Mouse (Mus musculus) CH12.LX (cell line): ENCODE measurements around the gene Gas7. TPM values are rescaled to one million over a fixed set of nuclear protein-coding genes. Genes with fewer than 3 reads are reported as not detected.

Source experiments
- DNase-seq: peaks from one replicate; pipeline ENCODE4 v3.0.0-alpha.2; 2013; ENCODE audit errors: extremely low read depth
- H3K27ac ChIP-seq: 2 replicates; pipeline ENCODE4 v1.5.1; 2012; ENCODE audit warnings: low read depth, mild to moderate bottlenecking, control low read depth, moderate library complexity; ENCODE audit not compliant: insufficient read depth
- H3K27me3 ChIP-seq: replicated peaks from 2 replicates; pipeline ENCODE3; 2012; ENCODE audit warnings: inconsistent platforms
- H3K36me3 ChIP-seq, 2 experiments: replicated peaks in 1 of 2; 2 replicates each; pipeline versions ENCODE3 to v1.6.1; 2012; ENCODE audit warnings: inconsistent platforms in 1 of 2, low read length in 1 of 2, mild to moderate bottlenecking in 1 of 2, mixed read lengths in 1 of 2, moderate library complexity in 1 of 2; ENCODE audit not compliant: control insufficient read depth in 1 of 2, insufficient read depth in 1 of 2
- H3K4me1 ChIP-seq, 2 experiments: 2 replicates each; pipeline ENCODE4 v1.6.1; 2012; ENCODE audit warnings: inconsistent platforms in 1 of 2, moderate library complexity in 1 of 2; ENCODE audit not compliant: insufficient read depth in 2 of 2, control insufficient read depth in 1 of 2
- H3K4me2 ChIP-seq: 2 replicates; pipeline ENCODE4 v1.6.1; 2012; ENCODE audit warnings: low read depth, mild to moderate bottlenecking, control low read depth; ENCODE audit not compliant: poor library complexity, insufficient read depth, severe bottlenecking
- H3K4me3 ChIP-seq, 3 experiments: fragments of 150-350 bp in 1 of 3; sonication (generic) in 1 of 3; replicated peaks in 1 of 3; 2 replicates each; pipeline versions ENCODE3 to v1.5.1; 2011 to 2012; ENCODE audit warnings: low read depth in 2 of 3, low read length in 2 of 3, mild to moderate bottlenecking in 2 of 3, moderate library complexity in 2 of 3, control low read depth in 1 of 3, improper control_type of control experiment in 1 of 3, inconsistent platforms in 1 of 3, mixed read lengths in 1 of 3; ENCODE audit not compliant: poor library complexity in 1 of 3
- H3K79me2 ChIP-seq: replicated peaks from 2 replicates; pipeline ENCODE4 v1.6.1; 2012; ENCODE audit warnings: mild to moderate bottlenecking, moderate library complexity; ENCODE audit not compliant: control insufficient read depth, poor library complexity, insufficient read depth, severe bottlenecking; ENCODE audit errors: extremely low read depth
- H3K9ac ChIP-seq: 2 replicates; pipeline ENCODE4 v1.6.1; 2012; ENCODE audit warnings: low read depth, mild to moderate bottlenecking, control low read depth, moderate library complexity; ENCODE audit not compliant: insufficient read depth
- H3K9me3 ChIP-seq: replicated peaks from 2 replicates; pipeline ENCODE3; 2012; ENCODE audit warnings: low read length, inconsistent platforms, mixed read lengths
- BHLHE40 ChIP-seq: IDR thresholded peaks from 2 replicates; pipeline ENCODE4 v1.6.1; 2011; ENCODE audit warnings: mild to moderate bottlenecking, low read depth, low read length, improper control_type of control experiment
- CHD1 ChIP-seq: IDR thresholded peaks from 2 replicates; pipeline ENCODE4 v1.6.1; 2012; ENCODE audit warnings: low read depth, low read length, improper control_type of control experiment, inconsistent platforms
- CHD2 ChIP-seq: IDR thresholded peaks from 2 replicates; pipeline ENCODE4 v1.6.1; 2011; ENCODE audit warnings: low read length, improper control_type of control experiment
- CTCF ChIP-seq, 2 experiments: IDR thresholded peaks in 1 of 2; conservative IDR thresholded peaks in 1 of 2; 2 replicates each; pipeline ENCODE4 v1.5.1; 2011 to 2012; ENCODE audit warnings: low read depth in 2 of 2, low read length in 2 of 2, improper control_type of control experiment in 1 of 2, inconsistent platforms in 1 of 2, mild to moderate bottlenecking in 1 of 2, moderate library complexity in 1 of 2
- E2F4 ChIP-seq: IDR thresholded peaks from 2 replicates; pipeline ENCODE4 v1.6.1; 2011; ENCODE audit warnings: low read depth, low read length, improper control_type of control experiment; ENCODE audit not compliant: insufficient replicate concordance
- EP300 ChIP-seq: IDR thresholded peaks from 2 replicates; pipeline ENCODE4 v1.6.1; 2011; ENCODE audit warnings: low read length, improper control_type of control experiment
- ETS1 ChIP-seq: conservative IDR thresholded peaks from 2 replicates; pipeline ENCODE4 v1.6.1; 2012; ENCODE audit warnings: low read depth, mild to moderate bottlenecking, inconsistent platforms, low read length, improper control_type of control experiment, moderate library complexity
- GABPA ChIP-seq: IDR thresholded peaks from 2 replicates; pipeline ENCODE4 v1.6.1; 2012; ENCODE audit warnings: low read depth, low read length, improper control_type of control experiment, inconsistent platforms; ENCODE audit not compliant: insufficient replicate concordance
- JUN ChIP-seq: IDR thresholded peaks from 2 replicates; pipeline ENCODE4 v1.6.1; 2011; ENCODE audit warnings: low read depth, mild to moderate bottlenecking, low read length, improper control_type of control experiment, moderate library complexity; ENCODE audit not compliant: insufficient read depth
- JUND ChIP-seq: conservative IDR thresholded peaks from 2 replicates; pipeline ENCODE4 v1.6.1; 2011; ENCODE audit warnings: low read depth, low read length, improper control_type of control experiment
- MAX ChIP-seq: IDR thresholded peaks from 2 replicates; pipeline ENCODE4 v1.6.1; 2011; ENCODE audit warnings: low read length, improper control_type of control experiment
- MYC ChIP-seq: IDR thresholded peaks from 2 replicates; pipeline ENCODE4 v1.6.1; 2011; ENCODE audit warnings: low read depth, mild to moderate bottlenecking, improper control_type of control experiment, low read length
- NRF1 ChIP-seq: IDR thresholded peaks from 2 replicates; pipeline ENCODE4 v1.6.1; 2014; ENCODE audit warnings: low read depth, mild to moderate bottlenecking, inconsistent platforms, low read length, improper control_type of control experiment, moderate library complexity
- POLR2A ChIP-seq: IDR thresholded peaks from 2 replicates; pipeline ENCODE4 v1.6.1; 2011; ENCODE audit warnings: low read depth, mild to moderate bottlenecking, improper control_type of control experiment, low read length
- POLR2AphosphoS2 ChIP-seq: IDR thresholded peaks from 2 replicates; pipeline ENCODE4 v1.6.1; 2011; ENCODE audit warnings: low read depth, low read length, improper control_type of control experiment
- TBP ChIP-seq: conservative IDR thresholded peaks from 2 replicates; pipeline ENCODE4 v1.6.1; 2011; ENCODE audit warnings: low read depth, low read length, improper control_type of control experiment
- TCF12 ChIP-seq: IDR thresholded peaks from 2 replicates; pipeline ENCODE4 v1.6.1; 2014; ENCODE audit warnings: low read depth, mild to moderate bottlenecking, inconsistent platforms, low read length, improper control_type of control experiment
- ZC3H11A ChIP-seq: IDR thresholded peaks from 2 replicates; pipeline ENCODE4 v1.6.1; 2012; ENCODE audit warnings: low read depth, mild to moderate bottlenecking, inconsistent platforms, low read length, improper control_type of control experiment
- ZKSCAN1 ChIP-seq: IDR thresholded peaks from 2 replicates; pipeline ENCODE4 v1.6.1; 2012; ENCODE audit warnings: low read depth, inconsistent platforms, low read length, improper control_type of control experiment, borderline replicate concordance
- ZMIZ1 ChIP-seq: IDR thresholded peaks from 2 replicates; pipeline ENCODE4 v1.6.1; 2012; ENCODE audit warnings: low read depth, mild to moderate bottlenecking, inconsistent platforms, low read length, improper control_type of control experiment
- ZNF384 ChIP-seq: IDR thresholded peaks from 2 replicates; pipeline ENCODE4 v1.6.1; 2012; ENCODE audit warnings: low read depth, low read length, improper control_type of control experiment, inconsistent platforms
- dilution Hi-C: fragments of 300-500 bp; cut with MboI; formaldehyde crosslinking; loops from 2 replicates; pipeline ENCODE4 v1.14.3; 2020; ENCODE audit warnings: low sequenced_read_pairs; ENCODE audit not compliant: extremely low pct_unique_long_range_greater_than_20kb, extremely low pct_ligation_motif_present
- in situ Hi-C: fragments of 300-500 bp; cut with MboI; formaldehyde crosslinking; loops from 3 replicates; pipeline ENCODE4 v1.14.3; 2019; ENCODE audit warnings: low sequenced_read_pairs, low pct_ligation_motif_present, low pct_unique_long_range_greater_than_20kb, mixed read lengths
- polyA plus RNA-seq: library from polyadenylated mRNA; unstranded; fragments of >175 nt; gene quantifications from 2 replicates; pipeline ENCODE4 v1.2.1, GENCODE M21; 2012; ENCODE audit warnings: low read depth; ENCODE audit not compliant: insufficient read length
- total RNA-seq, 2 experiments: library from RNA; depleted of rRNA; stranded (reverse); fragments of 300-350 nt in 1 of 2; fragments of >200 nt in 1 of 2; gene quantifications; 2 replicates each; pipeline ENCODE4 v1.2.3; 2012 to 2014

The Gas7 gene
- total and polyA plus RNA-seq, 3 experiments: 7.0 to 20.8 (median 7.0) TPM

DNA sequence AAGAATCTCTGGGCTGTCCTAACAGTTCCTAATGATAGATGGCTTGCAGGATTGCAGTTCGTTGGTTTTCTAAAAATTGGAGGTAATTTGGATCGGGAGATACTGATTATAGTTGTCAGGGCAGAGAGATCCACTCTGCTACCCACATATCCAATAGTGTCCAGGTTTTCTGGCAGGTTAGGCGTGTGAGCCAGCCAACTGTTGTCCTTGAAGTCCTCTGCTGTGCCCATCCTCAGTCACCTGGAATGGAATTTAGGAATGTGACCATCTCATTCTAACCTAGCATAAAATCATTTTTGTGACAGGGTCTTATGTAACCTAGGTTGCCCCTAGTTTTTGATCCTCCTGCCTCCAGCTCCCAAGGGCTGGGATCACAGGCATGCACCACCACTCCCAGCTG lies 188.2 kb downstream of the Gas7 start:
- Histone ChIP-seq H3K4me3 (no peak overlapping the region), H3K4me2 (no peak overlapping the region), H3K36me3 (peaks cover 7 to 36% of the 10 kb centered on the region in 2 experiments), H3K9ac (no peak overlapping the region), H3K27me3 (no peaks in the 10 kb centered on the region), H3K27ac (no peak overlapping the region), H3K79me2 (no peaks in the 10 kb centered on the region), H3K9me3 (peaks cover 16% of the 10 kb centered on the region), H3K4me1 (peaks cover 31 to 64% of the 10 kb centered on the region in 2 experiments)
- dilution Hi-C loops (no loop called here), in situ Hi-C loops (loop anchor here (5.0 to 10.0 kb wide), 5 partner anchors 61 to 531 kb away; no protein-coding TSS in a partner anchor)
- no peak for TF ChIP-seq TCF12
- no peak for TF ChIP-seq BHLHE40
- TF ChIP-seq ZC3H11A: no peak
- TF ChIP-seq E2F4: no peak
- no peak for TF ChIP-seq CTCF (conservative IDR thresholded peaks at IDR 0.05 in 1 of 2, IDR thresholded peaks at IDR 0.05 in 1 of 2; ENCODE audit: low read depth in 2 of 2, low read length in 2 of 2)
- no peak for TF ChIP-seq ZMIZ1
- TF ChIP-seq CHD1: no peak
- TF ChIP-seq POLR2AphosphoS2: no peak
- no peak for TF ChIP-seq JUND
- no peak for TF ChIP-seq POLR2A
- TF ChIP-seq TBP: no peak
- TF ChIP-seq ETS1: no peak
- no peak for TF ChIP-seq NRF1
- no peak for TF ChIP-seq CHD2
- no peak for TF ChIP-seq MYC
- TF ChIP-seq EP300: no peak
- TF ChIP-seq ZKSCAN1: no peak
- no peak for TF ChIP-seq GABPA
- DNase-seq: no peak

DNA sequence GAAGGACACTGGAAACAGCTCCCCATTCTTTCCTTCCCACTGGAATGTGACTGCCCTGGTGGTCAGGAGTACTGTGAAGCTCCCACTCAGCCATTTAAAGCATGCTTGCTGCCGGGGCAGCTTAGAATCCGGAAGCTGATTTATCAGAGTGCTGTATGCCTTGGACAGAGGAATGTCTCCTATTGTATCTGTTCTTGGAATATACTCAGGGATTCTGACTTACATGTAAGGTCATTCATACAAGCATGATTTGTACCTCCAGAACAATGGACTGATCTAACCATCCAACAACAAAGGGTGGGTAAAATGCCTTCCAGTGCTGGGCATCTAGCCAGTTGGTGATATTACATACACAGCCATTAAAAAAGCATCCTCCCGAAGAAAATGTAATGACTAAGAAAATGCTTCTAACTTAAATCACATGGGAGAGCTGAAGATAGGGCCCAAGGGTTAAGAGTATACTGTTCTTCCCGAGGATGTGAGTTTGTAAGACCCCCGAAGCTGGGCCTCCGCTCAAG lies 189.5 kb downstream of the Gas7 start:
- no peak overlapping the region for H3K27ac ChIP-seq
- peaks cover 16% of the 10 kb centered on the region for H3K9me3 ChIP-seq
- H3K36me3 ChIP-seq: peaks cover 7 to 37% of the 10 kb centered on the region in 2 experiments
- in situ Hi-C loops: loop anchor here (5.0 to 10.0 kb wide), 5 partner anchors 62 to 532 kb away; no protein-coding TSS in a partner anchor
- dilution Hi-C loops: no loop called here
- no peak for DNase-seq
- no peak overlapping the region for H3K9ac ChIP-seq
- TF ChIP-seq ZNF384 (no peak), TBP (no peak), GABPA (no peak), MAX (no peak), JUN (no peak), CHD1 (no peak), POLR2AphosphoS2 (no peak), MYC (no peak), NRF1 (no peak)
- TF ChIP-seq, all 38 proteins: peak for 0
- H3K27me3 ChIP-seq: no peaks in the 10 kb centered on the region
- no peak overlapping the region for H3K4me3 ChIP-seq
- H3K4me2 ChIP-seq: no peak overlapping the region
- no peaks in the 10 kb centered on the region for H3K79me2 ChIP-seq
- H3K4me1 ChIP-seq: peaks cover 28 to 53% of the 10 kb centered on the region in 2 experiments
